Mouse (Mus musculus) B cell, adult 67 days (primary cell): Measurements from ENCODE around the gene Foxk1. TPM values are rescaled to one million over a fixed set of nuclear protein-coding genes. Genes with fewer than 3 reads are reported as not detected.

Experiments used
- total RNA-seq, 2 experiments: library from RNA; stranded (reverse); gene quantifications; 4 replicates each; pipeline ENCODE4 v1.2.4; 2023

Foxk1 gene
- total RNA-seq, result 10 to 100 TPM; 74.3 to 82.7 TPM

DNA sequence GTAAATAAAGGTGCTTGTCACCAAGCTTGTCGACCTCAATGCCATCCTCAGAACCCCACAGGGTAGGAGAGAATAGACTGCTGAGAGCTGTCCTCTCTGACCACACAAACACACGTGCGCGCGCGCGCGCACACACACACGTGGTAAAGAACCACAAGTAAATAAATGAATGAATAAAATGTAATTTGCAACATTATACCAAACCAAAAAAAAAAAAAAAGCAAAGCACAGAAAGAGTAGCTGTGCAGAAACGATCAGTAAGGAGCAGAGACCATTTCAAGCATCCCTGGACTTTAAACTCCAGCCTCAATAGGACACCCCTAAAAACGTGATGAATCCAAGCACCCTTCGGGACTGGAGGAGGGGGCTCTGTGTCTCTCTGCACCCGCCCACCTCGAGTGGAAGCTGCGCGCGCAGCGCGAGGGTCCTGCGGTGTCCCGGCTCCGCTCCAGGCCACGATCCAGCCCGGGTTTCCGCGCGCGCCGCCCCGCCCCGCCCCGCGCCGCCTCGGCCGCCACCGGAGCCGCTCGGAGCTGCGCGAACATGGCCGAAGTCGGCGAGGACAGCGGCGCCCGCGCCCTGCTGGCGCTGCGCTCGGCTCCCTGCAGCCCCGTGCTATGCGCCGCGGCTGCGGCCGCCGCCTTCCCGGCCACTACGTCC lies at the start of gene Foxk1:
TSS of gene Foxk1 (plus strand) at position 517 of the 660 bp plus-strand sequence.

DNA sequence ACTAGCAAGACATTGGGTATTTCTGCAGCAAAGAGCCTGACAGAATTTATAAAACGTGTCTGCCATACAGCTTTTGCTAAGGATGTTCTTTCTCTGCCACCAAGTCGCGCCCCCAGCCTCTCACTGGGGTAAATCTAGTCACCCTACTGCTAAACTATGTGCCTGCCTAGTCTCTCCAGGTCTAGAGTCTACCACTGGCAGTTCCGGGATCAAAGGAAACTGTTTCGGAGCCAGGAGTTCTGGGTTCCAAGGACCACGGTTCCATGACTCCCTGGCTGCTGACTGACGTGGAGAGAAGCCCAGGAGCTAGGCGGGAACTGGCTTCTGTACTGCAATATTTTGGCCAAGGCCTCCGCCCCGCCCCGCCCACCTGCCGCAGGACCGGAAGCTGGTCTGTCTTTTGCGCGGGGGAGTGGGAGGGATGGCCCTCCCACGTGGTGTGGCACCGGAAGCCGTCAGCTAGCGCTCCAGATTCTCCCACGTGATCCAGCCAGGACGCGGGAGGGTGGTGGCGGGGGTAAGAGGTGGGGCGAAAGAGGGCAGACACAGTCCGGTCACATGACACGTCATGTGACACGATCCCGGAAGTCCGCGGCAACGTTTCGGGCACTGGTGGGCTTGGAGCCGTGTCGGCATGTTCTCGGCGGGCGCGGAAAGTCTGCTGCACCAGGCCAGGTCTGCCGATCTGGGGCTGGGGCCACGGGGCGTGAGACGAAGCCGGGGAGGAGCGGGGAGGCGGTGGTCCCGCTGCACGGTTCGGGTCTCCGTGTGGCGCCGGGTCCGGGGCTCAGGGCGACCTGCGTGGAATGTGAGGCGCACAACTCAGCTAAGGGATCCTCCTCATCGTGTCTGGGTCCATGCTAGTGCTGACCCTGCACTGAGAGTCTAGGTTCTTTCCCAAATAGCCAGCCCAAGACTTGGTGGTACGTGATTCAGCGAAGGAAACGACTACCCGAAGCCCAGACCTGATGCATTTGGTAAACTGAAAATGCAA lies 62.5 kb downstream of the Foxk1 start, which contains the start of gene Ap5z1:
TSS of gene Ap5z1 (plus strand) at position 484 of the 994 bp plus-strand sequence.

Other genes starting within 250 kb of the Foxk1 start
- 10 to 100 TPM; 53.5 to 55.7 TPM for gene Ap5z1, start 62.4 kb downstream of the Foxk1 start, total RNA-seq
- gene Papolb, start 128.6 kb downstream of the Foxk1 start, total RNA-seq, result not detected
- not detected for gene Radil, start 149.6 kb downstream of the Foxk1 start, total RNA-seq
- gene Mmd2, start 207.3 kb downstream of the Foxk1 start, total RNA-seq, result not detected
- 10 to 100 TPM; 72.7 to 72.8 TPM for gene Wipi2, start 226.2 kb downstream of the Foxk1 start, total RNA-seq